Mouse (Mus musculus): Measurements from ENCODE around the gene R3hdm1. TPM values are rescaled to one million over a fixed set of nuclear protein-coding genes. Genes with fewer than 3 reads are reported as not detected.

Gene R3hdm1
- polyA plus RNA-seq, 1 experiment = 43.1 TPM

DNA sequence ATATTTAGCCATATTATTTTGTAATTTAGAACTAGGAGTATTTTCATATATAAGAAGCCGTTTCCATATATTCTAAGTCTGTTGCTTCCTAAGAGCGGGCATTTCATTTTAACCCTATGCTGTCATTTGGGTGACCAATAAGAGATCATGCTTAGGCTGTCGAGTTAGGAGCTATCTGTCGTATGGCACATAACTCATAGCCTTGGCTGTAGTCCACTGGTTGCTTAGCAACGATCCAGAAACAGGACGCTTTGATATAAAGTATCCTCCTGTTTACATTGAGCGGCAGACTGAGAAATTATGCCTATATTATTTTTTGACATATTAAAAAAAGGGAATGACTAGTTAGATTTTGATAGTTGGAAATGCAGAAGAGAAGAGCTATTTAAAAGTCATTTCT lies 89.3 kb downstream of the R3hdm1 start:
- WGBS = 92% methylated on average over 7 of the region's 7 CpGs
- no peak overlapping the region for H3K27ac ChIP-seq (ENCODE audit: insufficient read depth, low read length)
- no peak overlapping the region for H3K4me3 ChIP-seq (ENCODE audit: extremely low read depth, insufficient read depth, insufficient read length)
- 0 out of 2 replicates have a peak, but pooled peaks cover under 1% of the 10 kb centered on the region for H3K27me3 ChIP-seq (ENCODE audit: control insufficient read depth, insufficient read depth, low read length)
- peaks cover 15% of the 10 kb centered on the region for H3K36me3 ChIP-seq (ENCODE audit: control insufficient read depth, insufficient read depth, low read length)
- H3K4me1 ChIP-seq (ENCODE audit: control insufficient read depth, insufficient read depth, insufficient read length) = no peaks in the 10 kb centered on the region
- TF ChIP-seq CTCF (IDR thresholded peaks at IDR 0.05; ENCODE audit: extremely low read depth, insufficient read depth, insufficient read length, insufficient replicate concordance) = no peak
- no peak for TF ChIP-seq POLR2A (IDR thresholded peaks at IDR 0.05; ENCODE audit: low read depth, low read length)
- DNase-seq (ENCODE audit: low read depth in 1 of 2, low spot score in 2 of 2) = no peak

GRCm38 (mm10) chr1:128194011-128194410 lies 90.9 kb downstream of the R3hdm1 start:
- H3K27ac ChIP-seq (ENCODE audit: insufficient read depth, low read length) = no peak overlapping the region
- peaks cover 12% of the 10 kb centered on the region for H3K36me3 ChIP-seq (ENCODE audit: control insufficient read depth, insufficient read depth, low read length)
- 96% methylated on average over 2 of the region's 2 CpGs for WGBS
- H3K4me1 ChIP-seq (ENCODE audit: control insufficient read depth, insufficient read depth, insufficient read length) = no peaks in the 10 kb centered on the region
- H3K4me3 ChIP-seq (ENCODE audit: extremely low read depth, insufficient read depth, insufficient read length) = no peak overlapping the region
- no peaks in the 10 kb centered on the region for H3K27me3 ChIP-seq (ENCODE audit: control insufficient read depth, insufficient read depth, low read length)
- no peak for TF ChIP-seq CTCF (IDR thresholded peaks at IDR 0.05; ENCODE audit: extremely low read depth, insufficient read depth, insufficient read length, insufficient replicate concordance)
- no peak for TF ChIP-seq POLR2A (IDR thresholded peaks at IDR 0.05; ENCODE audit: low read depth, low read length)
- no peak for DNase-seq (ENCODE audit: low read depth in 1 of 2, low spot score in 2 of 2)

DNA sequence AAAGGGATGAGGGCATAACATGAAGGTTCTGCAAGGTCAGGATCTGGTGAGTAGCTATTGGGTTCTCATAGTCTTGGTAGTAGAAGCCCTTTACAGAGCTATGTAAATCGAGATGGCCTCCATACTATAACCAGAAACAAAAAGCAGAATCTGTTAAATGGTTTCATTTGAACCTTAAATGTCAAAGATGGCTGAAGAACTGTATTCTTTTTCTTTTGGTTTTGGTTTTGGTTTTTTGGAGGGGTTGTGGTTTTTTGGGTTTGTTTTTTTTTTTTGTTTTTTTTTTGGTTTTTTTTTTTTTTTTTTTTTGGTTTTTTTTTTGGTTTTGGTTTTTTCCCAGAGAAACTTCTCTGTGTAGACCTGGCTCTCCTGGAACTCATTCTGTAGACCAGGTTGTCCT lies 94.3 kb downstream of the R3hdm1 start:
- Histone ChIP-seq H3K27ac (ENCODE audit: insufficient read depth, low read length) (no peak overlapping the region), H3K36me3 (ENCODE audit: control insufficient read depth, insufficient read depth, low read length) (peaks cover 11% of the 10 kb centered on the region)

GRCm38 (mm10) chr1:128213261-128213660 lies 110.2 kb downstream of the R3hdm1 start:
- Histone ChIP-seq H3K4me3 (ENCODE audit: extremely low read depth, insufficient read depth, insufficient read length) (no peak overlapping the region), H3K27ac (ENCODE audit: insufficient read depth, low read length) (no peak overlapping the region), H3K27me3 (ENCODE audit: control insufficient read depth, insufficient read depth, low read length) (no peaks in the 10 kb centered on the region), H3K36me3 (ENCODE audit: control insufficient read depth, insufficient read depth, low read length) (peaks cover 24% of the 10 kb centered on the region), H3K4me1 (ENCODE audit: control insufficient read depth, insufficient read depth, insufficient read length) (no peaks in the 10 kb centered on the region)
- no peak for DNase-seq (ENCODE audit: low read depth in 1 of 2, low spot score in 2 of 2)
- TF ChIP-seq POLR2A (IDR thresholded peaks at IDR 0.05; ENCODE audit: low read depth, low read length) (no peak), CTCF (IDR thresholded peaks at IDR 0.05; ENCODE audit: extremely low read depth, insufficient read depth, insufficient read length, insufficient replicate concordance) (no peak)
- WGBS = 82% methylated on average over 5 of the region's 5 CpGs

More for the DNA sequence above, 94.3 kb downstream of the R3hdm1 start:
- no peak for TF ChIP-seq CTCF (IDR thresholded peaks at IDR 0.05; ENCODE audit: extremely low read depth, insufficient read depth, insufficient read length, insufficient replicate concordance)
- no peak for TF ChIP-seq POLR2A (IDR thresholded peaks at IDR 0.05; ENCODE audit: low read depth, low read length)
- WGBS = 79% methylated on average over 1 of the region's 1 CpGs
- Histone ChIP-seq H3K4me3 (ENCODE audit: extremely low read depth, insufficient read depth, insufficient read length) (no peak overlapping the region), H3K4me1 (ENCODE audit: control insufficient read depth, insufficient read depth, insufficient read length) (no peaks in the 10 kb centered on the region), H3K27me3 (ENCODE audit: control insufficient read depth, insufficient read depth, low read length) (no peaks in the 10 kb centered on the region)
- DNase-seq (ENCODE audit: low read depth in 1 of 2, low spot score in 2 of 2) = no peak

GRCm38 (mm10) chr1:128221886-128222285 lies 118.8 kb downstream of the R3hdm1 start:
- Histone ChIP-seq H3K27me3 (ENCODE audit: control insufficient read depth, insufficient read depth, low read length) (no peaks in the 10 kb centered on the region), H3K27ac (ENCODE audit: insufficient read depth, low read length) (no peak overlapping the region), H3K36me3 (ENCODE audit: control insufficient read depth, insufficient read depth, low read length) (peaks cover 26% of the 10 kb centered on the region), H3K4me1 (ENCODE audit: control insufficient read depth, insufficient read depth, insufficient read length) (no peaks in the 10 kb centered on the region), H3K4me3 (ENCODE audit: extremely low read depth, insufficient read depth, insufficient read length) (no peak overlapping the region)
- 93% methylated on average over 2 of the region's 2 CpGs for WGBS
- no peak for DNase-seq (ENCODE audit: low read depth in 1 of 2, low spot score in 2 of 2)
- TF ChIP-seq CTCF (IDR thresholded peaks at IDR 0.05; ENCODE audit: extremely low read depth, insufficient read depth, insufficient read length, insufficient replicate concordance) (no peak), POLR2A (IDR thresholded peaks at IDR 0.05; ENCODE audit: low read depth, low read length) (no peak)

- WGBS = 79% methylated on average over 1 of the region's 1 CpGs
- H3K36me3 ChIP-seq (ENCODE audit: control insufficient read depth, insufficient read depth, low read length) = peaks cover 23% of the 10 kb centered on the region
- no peak overlapping the region for H3K4me3 ChIP-seq (ENCODE audit: extremely low read depth, insufficient read depth, insufficient read length)
- no peak overlapping the region for H3K27ac ChIP-seq (ENCODE audit: insufficient read depth, low read length)
- no peaks in the 10 kb centered on the region for H3K4me1 ChIP-seq (ENCODE audit: control insufficient read depth, insufficient read depth, insufficient read length)
- TF ChIP-seq POLR2A (IDR thresholded peaks at IDR 0.05; ENCODE audit: low read depth, low read length) (no peak), CTCF (IDR thresholded peaks at IDR 0.05; ENCODE audit: extremely low read depth, insufficient read depth, insufficient read length, insufficient replicate concordance) (no peak)
- DNase-seq (ENCODE audit: low read depth in 1 of 2, low spot score in 2 of 2) = no peak
- no peaks in the 10 kb centered on the region for H3K27me3 ChIP-seq (ENCODE audit: control insufficient read depth, insufficient read depth, low read length)
Observed at GRCm38 (mm10) chr1:128223304-128223703, 120.2 kb downstream of the R3hdm1 start.

- Histone ChIP-seq H3K36me3 (ENCODE audit: control insufficient read depth, insufficient read depth, low read length) (peaks cover 30% of the 10 kb centered on the region), H3K27ac (ENCODE audit: insufficient read depth, low read length) (no peak overlapping the region), H3K27me3 (ENCODE audit: control insufficient read depth, insufficient read depth, low read length) (no peaks in the 10 kb centered on the region), H3K4me1 (ENCODE audit: control insufficient read depth, insufficient read depth, insufficient read length) (no peaks in the 10 kb centered on the region), H3K4me3 (ENCODE audit: extremely low read depth, insufficient read depth, insufficient read length) (no peak overlapping the region)
- TF ChIP-seq POLR2A (IDR thresholded peaks at IDR 0.05; ENCODE audit: low read depth, low read length) (no peak), CTCF (IDR thresholded peaks at IDR 0.05; ENCODE audit: extremely low read depth, insufficient read depth, insufficient read length, insufficient replicate concordance) (no peak)
- WGBS = 94% methylated on average over 4 of the region's 4 CpGs
- no peak for DNase-seq (ENCODE audit: low read depth in 1 of 2, low spot score in 2 of 2)
Observed at GRCm38 (mm10) chr1:128235181-128235580, 132.1 kb downstream of the R3hdm1 start.
